Mouse (Mus musculus) hindbrain, embryonic 16.5 days (tissue): ENCODE measurements around the gene Numa1. TPM values are rescaled to one million over a fixed set of nuclear protein-coding genes. Genes with fewer than 3 reads are reported as not detected.
"Not testable (repeated sequence)": the region's sequence is repeated elsewhere in the genome, so short reads cannot be mapped to it uniquely, and the experiment has no call there.

Experiments
- ATAC-seq: fragments of 200-750 bp; cut with Nextera tagmentation; 2 replicates; pipeline ENCODE4 v1.8.0; 2017; ENCODE audit warnings: moderate TSS enrichment, moderate library complexity
- H3K27ac ChIP-seq: fragments of 300-500 bp; sonication (generic); 2 replicates; pipeline ENCODE4 v1.5.1; 2014; ENCODE audit warnings: low read depth, mild to moderate bottlenecking, control low read depth, low read length, moderate library complexity
- H3K27me3 ChIP-seq: fragments of 300-500 bp; sonication (generic); replicated peaks from 2 replicates; pipeline ENCODE4 v1.6.1; 2014; ENCODE audit warnings: low read length; ENCODE audit not compliant: control insufficient read depth, insufficient read depth
- H3K36me3 ChIP-seq: fragments of 300-500 bp; sonication (generic); 2 replicates; pipeline ENCODE4 v1.6.1; 2014; ENCODE audit warnings: mild to moderate bottlenecking, low read length, moderate library complexity, mixed read lengths; ENCODE audit not compliant: control insufficient read depth, insufficient read depth
- H3K4me1 ChIP-seq: fragments of 300-500 bp; sonication (generic); 2 replicates; pipeline ENCODE4 v1.6.1; 2014; ENCODE audit warnings: low read depth, low read length; ENCODE audit not compliant: control insufficient read depth, insufficient read depth
- H3K4me2 ChIP-seq: fragments of 300-500 bp; sonication (generic); 2 replicates; pipeline ENCODE4 v1.6.1; 2014; ENCODE audit warnings: mild to moderate bottlenecking, low read length, control low read depth, moderate library complexity
- H3K4me3 ChIP-seq: fragments of 300-500 bp; sonication (generic); 2 replicates; pipeline ENCODE4 v1.5.1; 2014; ENCODE audit warnings: mild to moderate bottlenecking, low read length, control low read depth, moderate library complexity
- H3K9ac ChIP-seq: fragments of 300-500 bp; sonication (generic); 2 replicates; pipeline ENCODE4 v1.6.1; 2014; ENCODE audit warnings: low read depth, mild to moderate bottlenecking, control low read depth, low read length, moderate library complexity
- H3K9me3 ChIP-seq: fragments of 300-500 bp; sonication (generic); 2 replicates; pipeline ENCODE4 v1.6.1; 2014; ENCODE audit warnings: mild to moderate bottlenecking, low read length, moderate library complexity; ENCODE audit not compliant: control insufficient read depth
- WGBS: fragments of 180-500 bp; shearing (Covaris S2); extraction: QIAGEN DNeasy Blood & Tissue Kit; methylation state at CpG from one replicate; pipeline ENCODE4 v1.1.7; 2014; 5-methylcytosine and 5-hydroxymethylcytosine counted together
- polyA plus RNA-seq: library from polyadenylated mRNA; unstranded; fragments of >200 nt; fragmentation: Nextera tagmentation; extraction: Ambion mirVana; gene quantifications from 2 replicates; pipeline ENCODE4 v1.2.1, GENCODE M21; 2015

The Numa1 gene
- polyA plus RNA-seq, 1 experiment from 2014 or later, result 32.7 TPM

GRCm38 (mm10) chr7:102034904-102035303, 101.0 kb downstream of the Numa1 start:
- H3K27ac ChIP-seq, result no peak overlapping the region
- no peaks in the 10 kb centered on the region for H3K9me3 ChIP-seq
- ATAC-seq, result no peak
- H3K4me1 ChIP-seq, result no peaks in the 10 kb centered on the region
- H3K4me3 ChIP-seq, result no peak overlapping the region
- no peak overlapping the region for H3K9ac ChIP-seq
- WGBS, result 89% methylated on average over 1 of the region's 1 CpGs
- H3K27me3 ChIP-seq, result no peaks in the 10 kb centered on the region
- no peak overlapping the region for H3K4me2 ChIP-seq
- peaks cover 38% of the 10 kb centered on the region for H3K36me3 ChIP-seq

- Histone ChIP-seq H3K27me3 (no peaks in the 10 kb centered on the region), H3K27ac (no peak overlapping the region), H3K9me3 (no peaks in the 10 kb centered on the region), H3K36me3 (peaks cover 38% of the 10 kb centered on the region), H3K4me2 (no peak overlapping the region), H3K4me1 (no peaks in the 10 kb centered on the region), H3K9ac (no peak overlapping the region), H3K4me3 (no peak overlapping the region)
- ATAC-seq, result no peak
- 91% methylated on average over 2 of the region's 2 CpGs for WGBS
Observed at GRCm38 (mm10) chr7:102035534-102035933, 101.6 kb downstream of the Numa1 start.

- WGBS, result 96% methylated on average over 3 of the region's 3 CpGs
- H3K9ac ChIP-seq, result no peak overlapping the region
- peaks cover 37% of the 10 kb centered on the region for H3K36me3 ChIP-seq
- H3K27me3 ChIP-seq, result no peaks in the 10 kb centered on the region
- H3K9me3 ChIP-seq, result no peaks in the 10 kb centered on the region
- no peak overlapping the region for H3K4me3 ChIP-seq
- no peak for ATAC-seq
- no peak overlapping the region for H3K27ac ChIP-seq
- no peak overlapping the region for H3K4me2 ChIP-seq
- no peaks in the 10 kb centered on the region for H3K4me1 ChIP-seq
Observed at GRCm38 (mm10) chr7:102037318-102037717, 103.4 kb downstream of the Numa1 start.

DNA sequence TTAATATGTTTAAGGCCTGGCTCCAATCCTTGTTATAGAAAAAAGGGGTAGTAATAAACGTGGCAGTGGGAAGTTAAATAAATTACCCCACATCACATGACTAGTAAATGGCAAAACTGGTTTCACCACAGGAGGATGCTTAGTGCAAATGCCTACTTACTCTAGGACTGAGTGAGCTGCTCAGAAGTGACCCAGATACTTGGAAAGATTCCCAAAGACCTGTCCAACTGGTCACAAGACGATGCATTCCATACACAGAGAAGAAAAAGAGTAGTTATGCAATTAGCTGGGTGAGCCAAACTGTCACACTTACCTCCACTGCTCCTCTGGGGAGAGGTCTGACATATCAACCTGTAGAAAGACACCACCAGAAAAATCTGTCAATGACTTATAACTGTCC, 108.4 kb downstream of the Numa1 start:
- Histone ChIP-seq H3K4me2 (no peak overlapping the region), H3K4me3 (no peak overlapping the region), H3K36me3 (peaks cover 17% of the 10 kb centered on the region), H3K9ac (no peak overlapping the region), H3K4me1 (no peaks in the 10 kb centered on the region), H3K27ac (no peak overlapping the region), H3K27me3 (no peaks in the 10 kb centered on the region), H3K9me3 (no peaks in the 10 kb centered on the region)
- 82% methylated on average over 2 of the region's 2 CpGs for WGBS
- ATAC-seq, result no peak

- not testable (repeated sequence) for H3K4me2 ChIP-seq, H3K27me3 ChIP-seq, ATAC-seq, H3K4me1 ChIP-seq, H3K36me3 ChIP-seq, H3K9ac ChIP-seq, H3K27ac ChIP-seq, H3K9me3 ChIP-seq, H3K4me3 ChIP-seq
Observed at GRCm38 (mm10) chr7:102048524-102048923, 114.6 kb downstream of the Numa1 start.

GRCm38 (mm10) chr7:102061353-102061752, 127.4 kb downstream of the Numa1 start:
- Histone ChIP-seq H3K36me3 (peaks cover 6% of the 10 kb centered on the region), H3K4me3 (no peak overlapping the region), H3K4me1 (peaks cover 21% of the 10 kb centered on the region), H3K9ac (no peak overlapping the region), H3K4me2 (no peak overlapping the region), H3K27ac (no peak overlapping the region), H3K27me3 (no peaks in the 10 kb centered on the region), H3K9me3 (no peaks in the 10 kb centered on the region)
- ATAC-seq, result no peak
- 95% methylated on average over 3 of the region's 3 CpGs for WGBS

DNA sequence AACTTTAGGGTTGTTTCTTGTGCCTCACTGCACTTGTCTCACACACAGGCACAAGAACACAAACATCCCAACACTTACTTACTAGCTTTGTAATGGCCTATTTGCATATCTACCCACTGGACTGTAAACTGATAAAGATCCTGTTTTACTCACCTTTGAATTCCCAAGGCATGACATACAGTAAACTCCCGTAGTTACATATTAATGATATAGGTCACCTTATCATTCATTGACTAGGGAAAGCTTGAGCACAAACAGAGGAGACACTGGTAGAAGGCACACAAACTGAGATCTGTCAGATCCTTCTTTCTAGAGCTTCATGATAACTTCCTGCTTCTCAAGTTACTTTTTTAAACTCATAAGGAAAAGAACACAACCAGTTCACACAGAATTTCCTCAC, 128.3 kb downstream of the Numa1 start:
- Histone ChIP-seq H3K27me3 (no peaks in the 10 kb centered on the region), H3K4me1 (peaks cover 24% of the 10 kb centered on the region), H3K9me3 (no peaks in the 10 kb centered on the region), H3K27ac (no peak overlapping the region), H3K9ac (no peak overlapping the region), H3K4me2 (no peak overlapping the region), H3K36me3 (peaks cover 6% of the 10 kb centered on the region), H3K4me3 (no peak overlapping the region)
- no peak for ATAC-seq
- 96% methylated on average over 1 of the region's 1 CpGs for WGBS

- H3K4me3 ChIP-seq, result peak overlapping the region; percentile 77
Observed at GRCm38 (mm10) chr7:102063891-102064290, 130.0 kb downstream of the Numa1 start.

More at GRCm38 (mm10) chr7:102063891-102064290, 130.0 kb downstream of the Numa1 start:
- H3K27ac ChIP-seq, result no peak overlapping the region
- peak overlapping the region; percentile 82 for H3K4me2 ChIP-seq
- peaks cover 6% of the 10 kb centered on the region for H3K36me3 ChIP-seq
- peaks cover 24% of the 10 kb centered on the region for H3K4me1 ChIP-seq
- H3K9ac ChIP-seq, result no peak overlapping the region
- ATAC-seq, result no peak
- WGBS, result 93% methylated on average over 9 of the region's 9 CpGs
- H3K27me3 ChIP-seq, result no peaks in the 10 kb centered on the region
- no peaks in the 10 kb centered on the region for H3K9me3 ChIP-seq
